Mouse (Mus musculus): ENCODE measurements around the gene Hepacam.
A peak's percentile ranks its signal among the peaks of the same experiment; 100 is the strongest.

DNA sequence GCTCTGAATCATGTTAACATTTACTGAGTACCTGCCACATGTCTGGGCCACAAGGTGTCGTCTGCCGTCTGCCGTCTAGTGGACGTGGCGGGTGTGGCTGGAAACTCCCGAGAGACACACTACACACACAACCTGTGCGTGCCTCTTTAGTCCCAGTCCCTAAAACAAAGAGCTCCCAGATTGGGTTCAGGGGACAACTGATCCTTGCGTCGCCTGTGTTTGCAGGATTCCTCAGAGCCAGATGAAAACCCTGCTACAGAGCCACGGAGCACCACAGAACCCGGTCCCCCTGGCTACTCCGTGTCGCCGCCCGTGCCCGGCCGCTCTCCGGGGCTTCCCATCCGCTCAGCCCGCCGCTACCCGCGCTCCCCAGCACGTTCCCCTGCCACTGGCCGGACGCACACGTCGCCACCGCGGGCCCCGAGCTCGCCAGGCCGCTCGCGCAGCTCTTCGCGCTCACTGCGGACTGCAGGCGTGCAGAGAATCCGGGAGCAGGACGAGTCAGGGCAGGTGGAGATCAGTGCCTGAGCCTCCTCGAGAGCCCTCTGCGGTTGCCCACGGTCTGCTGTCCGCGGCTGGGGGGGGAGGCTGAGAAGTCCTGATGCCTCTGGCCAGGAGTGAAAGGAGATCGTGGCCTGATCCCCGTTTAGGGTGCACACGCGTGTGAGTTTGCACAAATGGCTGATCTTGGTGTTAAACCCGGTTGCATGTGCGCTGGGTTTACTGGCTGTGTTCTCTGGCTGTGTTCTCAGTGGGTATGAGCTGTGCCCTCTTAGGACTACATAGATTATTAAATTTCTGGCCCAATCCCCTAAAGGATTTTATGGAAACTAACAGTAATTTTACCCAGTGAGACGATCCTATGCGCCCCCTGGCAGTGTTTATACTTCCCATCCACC, 17.4 kb downstream of the Hepacam start:
- TF ChIP-seq POLR2A (IDR thresholded peaks at IDR 0.05; ENCODE audit: borderline replicate concordance, extremely low read depth, low read depth, low read length) (peak; percentile 34; the same call in 1 of the 2 replicates), CTCF (IDR thresholded peaks at IDR 0.05; ENCODE audit: insufficient read depth, low read length) (peak; percentile 69)

Data from lung, adult 2 months (tissue).